Mouse (Mus musculus): Measurements from ENCODE around the gene Mylk2. TPM values are rescaled to one million over a fixed set of nuclear protein-coding genes. Genes with fewer than 3 reads are reported as not detected.

Mylk2 gene
- polyA plus RNA-seq, 1 experiment from 2014 or later = 0.08 TPM

- no peaks in the 10 kb centered on the region for H3K9me3 ChIP-seq (replicated peaks; ENCODE audit: control insufficient read depth, low read length)
- WGBS = 94% methylated on average over 5 of the region's 5 CpGs
Measured at GRCm38 (mm10) chr2:152888774-152889173, 22.4 kb upstream of the Mylk2 start.

DNA sequence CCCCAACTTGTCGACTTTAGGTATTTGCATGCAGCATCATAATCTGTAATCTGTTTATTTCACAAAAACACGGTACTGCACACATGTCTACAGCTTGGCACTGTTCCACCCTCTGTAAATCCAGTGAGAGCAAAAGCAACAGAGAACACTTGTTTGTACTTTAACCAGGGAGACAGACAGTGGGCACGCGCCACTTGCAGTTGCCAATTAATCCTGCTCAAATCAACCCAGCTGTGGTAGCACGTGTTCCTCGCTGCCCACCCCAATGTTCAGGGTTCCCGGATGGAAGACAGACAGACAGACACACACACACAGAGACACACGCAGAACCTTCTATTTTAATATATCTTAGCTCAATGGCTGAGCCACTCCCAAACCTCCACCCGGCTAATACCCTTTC is 15.3 kb upstream of the Mylk2 start:
- H3K4me3 ChIP-seq (ENCODE audit: low read depth, low read length) = no peak overlapping the region
- no peak for ATAC-seq (replicated peaks; ENCODE audit: insufficient number of reproducible peaks, low FRiP score, low TSS enrichment, low read depth)
- no peak overlapping the region for H3K27ac ChIP-seq (replicated peaks; ENCODE audit: low read depth, low read length)
- no peaks in the 10 kb centered on the region for H3K9me3 ChIP-seq (replicated peaks; ENCODE audit: control insufficient read depth, low read length)
- H3K27me3 ChIP-seq (ENCODE audit: control insufficient read depth, insufficient read depth, low read length) = no peaks in the 10 kb centered on the region
- H3K4me1 ChIP-seq (ENCODE audit: control insufficient read depth, insufficient read depth, low read length) = no peaks in the 10 kb centered on the region
- DNase-seq (ENCODE audit: low spot score) = no peak
- no peak overlapping the region for H3K4me2 ChIP-seq (ENCODE audit: low read depth, low read length)
- no peak overlapping the region for H3K9ac ChIP-seq (replicated peaks; ENCODE audit: low read length)
- peaks cover 13% of the 10 kb centered on the region for H3K36me3 ChIP-seq (replicated peaks; ENCODE audit: control insufficient read depth, insufficient read depth, low read depth, low read length)
- 97% methylated on average over 9 of the region's 9 CpGs for WGBS

More at GRCm38 (mm10) chr2:152888774-152889173, 22.4 kb upstream of the Mylk2 start:
- no peaks in the 10 kb centered on the region for H3K4me1 ChIP-seq (ENCODE audit: control insufficient read depth, insufficient read depth, low read length)
- no peak overlapping the region for H3K4me2 ChIP-seq (ENCODE audit: low read depth, low read length)
- H3K9ac ChIP-seq (replicated peaks; ENCODE audit: low read length) = no peak overlapping the region
- H3K27ac ChIP-seq (replicated peaks; ENCODE audit: low read depth, low read length) = no peak overlapping the region
- H3K36me3 ChIP-seq (replicated peaks; ENCODE audit: control insufficient read depth, insufficient read depth, low read depth, low read length) = peaks cover 25% of the 10 kb centered on the region
- H3K4me3 ChIP-seq (ENCODE audit: low read depth, low read length) = no peak overlapping the region
- ATAC-seq (replicated peaks; ENCODE audit: insufficient number of reproducible peaks, low FRiP score, low TSS enrichment, low read depth) (no peak), DNase-seq (ENCODE audit: low spot score) (no peak)
- H3K27me3 ChIP-seq (ENCODE audit: control insufficient read depth, insufficient read depth, low read length) = no peaks in the 10 kb centered on the region

GRCm38 (mm10) chr2:152896926-152897325 is 14.2 kb upstream of the Mylk2 start:
- Histone ChIP-seq H3K36me3 (replicated peaks; ENCODE audit: control insufficient read depth, insufficient read depth, low read depth, low read length) (peaks cover 6% of the 10 kb centered on the region), H3K27ac (replicated peaks; ENCODE audit: low read depth, low read length) (no peak overlapping the region), H3K9ac (replicated peaks; ENCODE audit: low read length) (no peak overlapping the region), H3K9me3 (replicated peaks; ENCODE audit: control insufficient read depth, low read length) (no peaks in the 10 kb centered on the region), H3K4me3 (ENCODE audit: low read depth, low read length) (no peak overlapping the region), H3K4me1 (ENCODE audit: control insufficient read depth, insufficient read depth, low read length) (no peaks in the 10 kb centered on the region), H3K4me2 (ENCODE audit: low read depth, low read length) (no peak overlapping the region), H3K27me3 (ENCODE audit: control insufficient read depth, insufficient read depth, low read length) (no peaks in the 10 kb centered on the region)
- ATAC-seq (replicated peaks; ENCODE audit: insufficient number of reproducible peaks, low FRiP score, low TSS enrichment, low read depth) (no peak), DNase-seq (ENCODE audit: low spot score) (no peak)
- WGBS = 86% methylated on average over 3 of the region's 3 CpGs

GRCm38 (mm10) chr2:152899011-152899410 is 12.1 kb upstream of the Mylk2 start:
- 65% methylated on average over 6 of the region's 6 CpGs for WGBS
- H3K4me1 ChIP-seq (ENCODE audit: control insufficient read depth, insufficient read depth, low read length) = no peaks in the 10 kb centered on the region
- no peaks in the 10 kb centered on the region for H3K27me3 ChIP-seq (ENCODE audit: control insufficient read depth, insufficient read depth, low read length)
- no peaks in the 10 kb centered on the region; the same call in 1 of the 2 replicates for H3K36me3 ChIP-seq (replicated peaks; ENCODE audit: control insufficient read depth, insufficient read depth, low read depth, low read length)
- no peak for DNase-seq (ENCODE audit: low spot score)
- H3K4me2 ChIP-seq (ENCODE audit: low read depth, low read length) = no peak overlapping the region
- no peak overlapping the region for H3K27ac ChIP-seq (replicated peaks; ENCODE audit: low read depth, low read length)
- no peak overlapping the region for H3K9ac ChIP-seq (replicated peaks; ENCODE audit: low read length)
- no peak overlapping the region for H3K4me3 ChIP-seq (ENCODE audit: low read depth, low read length)
- ATAC-seq (replicated peaks; ENCODE audit: insufficient number of reproducible peaks, low FRiP score, low TSS enrichment, low read depth) = no peak
- no peaks in the 10 kb centered on the region for H3K9me3 ChIP-seq (replicated peaks; ENCODE audit: control insufficient read depth, low read length)

DNA sequence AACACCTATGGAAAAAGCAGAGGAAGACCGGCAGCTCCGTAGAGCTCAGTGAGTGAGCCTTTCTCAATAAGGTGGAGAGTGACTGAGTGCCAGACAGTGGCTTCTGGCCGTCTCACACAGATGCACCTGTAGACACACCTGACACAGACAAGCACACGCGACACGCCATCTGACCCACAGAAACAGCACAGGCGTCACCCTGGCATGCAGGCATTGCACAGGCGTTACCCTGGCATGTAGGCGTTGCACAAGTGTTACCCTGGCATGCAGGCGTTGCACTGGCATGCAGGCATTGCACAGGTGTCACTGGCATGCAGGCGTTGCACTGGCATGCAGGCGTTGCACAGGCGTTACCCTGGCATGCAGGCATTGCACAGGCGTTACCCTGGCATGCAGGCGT is 9.9 kb upstream of the Mylk2 start:
- H3K27me3 ChIP-seq (ENCODE audit: control insufficient read depth, insufficient read depth, low read length) = no peaks in the 10 kb centered on the region
- DNase-seq (ENCODE audit: low spot score) = no peak
- no peaks in the 10 kb centered on the region for H3K36me3 ChIP-seq (replicated peaks; ENCODE audit: control insufficient read depth, insufficient read depth, low read depth, low read length)
- H3K4me1 ChIP-seq (ENCODE audit: control insufficient read depth, insufficient read depth, low read length) = peaks cover 2% of the 10 kb centered on the region; the same call in 1 of the 2 replicates
- no peak overlapping the region for H3K9ac ChIP-seq (replicated peaks; ENCODE audit: low read length)
- H3K9me3 ChIP-seq (replicated peaks; ENCODE audit: control insufficient read depth, low read length) = no peaks in the 10 kb centered on the region
- H3K27ac ChIP-seq (replicated peaks; ENCODE audit: low read depth, low read length) = no peak overlapping the region
- 92% methylated on average over 15 of the region's 15 CpGs for WGBS
- no peak overlapping the region for H3K4me2 ChIP-seq (ENCODE audit: low read depth, low read length)
- ATAC-seq (replicated peaks; ENCODE audit: insufficient number of reproducible peaks, low FRiP score, low TSS enrichment, low read depth) = no peak
- no peak overlapping the region for H3K4me3 ChIP-seq (ENCODE audit: low read depth, low read length)

GRCm38 (mm10) chr2:152902658-152903057 is 8.5 kb upstream of the Mylk2 start:
- Histone ChIP-seq H3K4me2 (ENCODE audit: low read depth, low read length) (no peak overlapping the region), H3K9me3 (replicated peaks; ENCODE audit: control insufficient read depth, low read length) (no peaks in the 10 kb centered on the region), H3K4me3 (ENCODE audit: low read depth, low read length) (no peak overlapping the region), H3K36me3 (replicated peaks; ENCODE audit: control insufficient read depth, insufficient read depth, low read depth, low read length) (no peaks in the 10 kb centered on the region), H3K4me1 (ENCODE audit: control insufficient read depth, insufficient read depth, low read length) (peaks cover 2% of the 10 kb centered on the region; the same call in 1 of the 2 replicates), H3K27me3 (ENCODE audit: control insufficient read depth, insufficient read depth, low read length) (no peaks in the 10 kb centered on the region), H3K9ac (replicated peaks; ENCODE audit: low read length) (no peak overlapping the region), H3K27ac (replicated peaks; ENCODE audit: low read depth, low read length) (no peak overlapping the region)
- WGBS = 45% methylated on average over 3 of the region's 3 CpGs
- DNase-seq (ENCODE audit: low spot score) (no peak), ATAC-seq (replicated peaks; ENCODE audit: insufficient number of reproducible peaks, low FRiP score, low TSS enrichment, low read depth) (no peak)

GRCm38 (mm10) chr2:152903586-152903985 is 7.6 kb upstream of the Mylk2 start:
- no peak overlapping the region for H3K4me2 ChIP-seq (ENCODE audit: low read depth, low read length)
- no peak for ATAC-seq (replicated peaks; ENCODE audit: insufficient number of reproducible peaks, low FRiP score, low TSS enrichment, low read depth)
- no peak overlapping the region for H3K27ac ChIP-seq (replicated peaks; ENCODE audit: low read depth, low read length)
- H3K9me3 ChIP-seq (replicated peaks; ENCODE audit: control insufficient read depth, low read length) = no peaks in the 10 kb centered on the region
- H3K9ac ChIP-seq (replicated peaks; ENCODE audit: low read length) = no peak overlapping the region
- H3K36me3 ChIP-seq (replicated peaks; ENCODE audit: control insufficient read depth, insufficient read depth, low read depth, low read length) = no peaks in the 10 kb centered on the region
- H3K27me3 ChIP-seq (ENCODE audit: control insufficient read depth, insufficient read depth, low read length) = no peaks in the 10 kb centered on the region
- DNase-seq (ENCODE audit: low spot score) = no peak
- H3K4me3 ChIP-seq (ENCODE audit: low read depth, low read length) = no peak overlapping the region
- 76% methylated on average over 4 of the region's 4 CpGs for WGBS
- H3K4me1 ChIP-seq (ENCODE audit: control insufficient read depth, insufficient read depth, low read length) = peaks cover 2% of the 10 kb centered on the region; the same call in 1 of the 2 replicates

DNA sequence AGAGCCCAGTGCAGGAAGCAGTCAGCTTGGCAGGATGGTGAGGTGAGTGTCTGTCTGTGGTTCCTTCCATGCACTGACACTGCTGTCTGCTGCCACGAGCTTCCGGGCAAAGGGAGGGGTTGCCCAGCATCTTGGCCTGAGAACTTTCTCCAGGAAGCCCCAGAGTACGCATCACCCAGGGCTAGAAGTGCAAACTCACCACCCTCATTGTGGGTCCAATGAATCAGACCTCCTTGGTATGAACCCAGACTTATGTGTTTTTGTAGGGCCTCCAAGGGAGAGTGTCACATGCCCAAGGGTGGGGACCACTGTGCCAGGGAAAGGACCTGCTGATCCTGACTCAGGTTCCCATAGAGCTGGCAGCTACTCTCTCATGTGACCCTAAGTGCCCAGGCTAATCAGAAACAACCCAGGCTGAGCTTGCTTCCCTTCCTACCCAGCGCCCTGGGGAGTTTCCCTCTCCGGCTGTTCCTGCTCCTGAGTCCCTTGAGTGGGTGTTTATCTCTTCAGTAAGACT is 7.0 kb upstream of the Mylk2 start:
- no peaks in the 10 kb centered on the region for H3K27me3 ChIP-seq (ENCODE audit: control insufficient read depth, insufficient read depth, low read length)
- H3K4me2 ChIP-seq (ENCODE audit: low read depth, low read length) = no peak overlapping the region
- peaks cover 2% of the 10 kb centered on the region; the same call in 1 of the 2 replicates for H3K4me1 ChIP-seq (ENCODE audit: control insufficient read depth, insufficient read depth, low read length)
- H3K27ac ChIP-seq (replicated peaks; ENCODE audit: low read depth, low read length) = no peak overlapping the region
- H3K4me3 ChIP-seq (ENCODE audit: low read depth, low read length) = no peak overlapping the region
- H3K9me3 ChIP-seq (replicated peaks; ENCODE audit: control insufficient read depth, low read length) = no peaks in the 10 kb centered on the region
- H3K9ac ChIP-seq (replicated peaks; ENCODE audit: low read length) = no peak overlapping the region
- ATAC-seq (replicated peaks; ENCODE audit: insufficient number of reproducible peaks, low FRiP score, low TSS enrichment, low read depth) (no peak), DNase-seq (ENCODE audit: low spot score) (no peak)
- 73% methylated on average over 5 of the region's 5 CpGs for WGBS
- H3K36me3 ChIP-seq (replicated peaks; ENCODE audit: control insufficient read depth, insufficient read depth, low read depth, low read length) = no peaks in the 10 kb centered on the region
